Mouse (Mus musculus) gastrocnemius, adult 8-10 months (tissue): ENCODE results near the gene Gm7075. TPM values are rescaled to one million over a fixed set of nuclear protein-coding genes. Genes with fewer than 3 reads are reported as not detected.
A peak's percentile ranks its signal among the peaks of the same experiment; 100 is the strongest.
"Not testable (repeated sequence)": the region's sequence is repeated elsewhere in the genome, so short reads cannot be mapped to it uniquely, and the experiment has no call there.

ENCODE experiments used
- DNase-seq, 2 experiments: peaks; one replicate each; pipeline ENCODE4 v3.0.0; 2022; ENCODE audit warnings: low spot score in 2 of 2
- total RNA-seq, 4 experiments: library from RNA; stranded (reverse); gene quantifications; 2 replicates each; pipeline ENCODE4 v1.2.4; 2022

The Gm7075 gene
- total RNA-seq, 4 experiments from 2014 or later: not detected

GRCm38 (mm10) chr10:63422736-63422992 is 1.1 kb upstream of the Gm7075 start:
- no peak for DNase-seq

DNA sequence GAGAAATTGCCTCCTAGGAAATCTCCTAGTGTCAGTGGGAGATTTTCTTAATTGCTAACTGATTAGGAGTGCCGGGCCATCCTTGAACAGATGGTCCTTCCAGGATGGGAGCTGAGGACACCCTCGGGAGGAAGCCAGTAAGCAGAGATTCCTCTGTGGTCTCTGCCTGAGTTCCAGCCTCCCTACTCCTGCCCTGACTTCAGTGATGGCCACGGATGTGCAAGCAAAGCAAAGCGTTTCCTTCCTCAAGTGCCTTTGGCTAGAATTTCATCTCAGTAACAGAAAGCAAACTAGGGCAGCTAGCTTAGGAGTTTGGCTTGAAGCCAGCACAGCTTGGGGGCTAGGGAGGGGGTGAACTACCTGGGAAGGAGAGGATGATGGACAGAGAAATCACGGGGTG is 4.5 kb downstream of the Gm7075 start:
- DNase-seq: no peak

GRCm38 (mm10) chr10:63415850-63416249 is 5.7 kb downstream of the Gm7075 start:
- DNase-seq: no peak

- DNase-seq: no peak
Measured at GRCm38 (mm10) chr10:63415287-63415686, 6.3 kb downstream of the Gm7075 start.

DNA sequence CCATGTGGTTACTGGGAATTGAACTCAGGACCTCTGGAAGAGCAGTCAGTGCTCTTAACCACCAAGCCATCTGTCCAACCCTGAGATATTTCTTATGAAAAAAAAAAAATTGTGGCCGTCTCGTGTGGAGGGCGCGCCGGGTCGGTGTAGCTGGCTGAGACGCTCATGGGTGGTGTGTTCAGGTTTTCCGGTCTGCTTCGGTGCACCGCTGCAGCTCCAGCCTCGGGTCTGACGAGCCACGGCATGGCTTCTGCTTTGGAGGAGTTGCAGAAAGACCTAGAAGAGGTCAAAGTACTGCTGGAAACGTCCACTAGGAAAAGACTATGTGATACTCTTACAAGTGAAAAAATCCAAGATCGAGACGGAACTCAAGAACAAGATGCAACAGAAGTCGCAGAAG is 8.8 kb downstream of the Gm7075 start:
- DNase-seq: no peak

GRCm38 (mm10) chr10:63411674-63412073 is 9.9 kb downstream of the Gm7075 start:
- not testable (repeated sequence) for DNase-seq

DNA sequence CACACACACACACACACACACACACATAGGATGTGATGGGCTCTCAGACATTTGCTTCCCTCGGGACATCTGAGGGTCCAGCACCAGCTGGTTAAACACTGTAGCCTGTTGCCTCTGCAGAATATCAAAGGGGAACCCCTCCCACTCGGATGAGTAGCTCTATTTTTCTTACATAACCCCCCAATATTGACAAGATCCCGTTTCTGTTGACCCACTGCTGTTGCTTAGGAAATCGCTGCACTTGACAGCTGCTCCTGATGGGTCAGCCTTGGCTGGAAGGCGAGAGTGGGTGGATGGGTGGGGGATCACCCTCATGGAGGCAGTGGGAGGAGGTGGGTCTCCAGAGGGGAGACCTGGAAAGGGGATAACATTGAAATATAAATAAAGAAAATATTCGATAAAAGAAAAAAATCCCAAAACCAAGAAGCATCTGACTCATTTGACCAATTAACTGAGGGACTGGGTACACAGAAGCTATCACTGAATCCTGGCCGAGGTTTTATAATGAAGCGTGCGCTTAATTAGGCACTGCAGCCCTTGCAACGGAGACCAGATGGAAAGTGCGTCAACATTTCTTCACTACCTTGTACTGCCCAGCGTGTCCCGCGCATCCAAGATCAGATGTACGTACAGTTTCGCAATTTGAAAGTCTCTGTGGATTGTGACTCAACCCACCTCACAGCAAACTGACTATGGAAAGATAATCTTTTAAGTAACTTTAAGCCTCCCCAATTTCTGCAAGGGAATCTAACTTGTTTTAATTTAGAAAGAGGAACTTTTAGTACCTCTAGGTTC is 11.2 kb downstream of the Gm7075 start:
- no peak for DNase-seq

DNA sequence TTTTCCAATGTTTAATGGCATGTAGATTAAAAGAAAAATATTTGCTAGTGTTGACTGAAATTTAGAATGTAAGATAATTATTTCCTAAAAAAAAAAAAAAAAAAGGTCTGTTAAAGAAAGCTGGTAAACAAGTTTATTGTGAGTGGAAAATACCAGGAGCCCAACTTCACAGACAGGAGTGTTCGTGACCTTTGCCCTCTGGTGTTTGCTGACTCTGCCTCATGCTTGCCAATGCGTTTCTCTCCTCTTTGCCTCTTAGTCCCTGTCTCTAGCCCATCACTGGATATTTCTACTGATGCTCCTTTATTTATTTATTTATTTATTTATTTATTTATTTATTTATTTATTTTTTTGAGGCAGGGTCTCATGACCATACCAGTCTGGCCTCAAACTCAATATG is 18.0 kb downstream of the Gm7075 start:
- no peak for DNase-seq

- DNase-seq: no peak
Measured at GRCm38 (mm10) chr10:63402731-63403504, 18.7 kb downstream of the Gm7075 start.

DNA sequence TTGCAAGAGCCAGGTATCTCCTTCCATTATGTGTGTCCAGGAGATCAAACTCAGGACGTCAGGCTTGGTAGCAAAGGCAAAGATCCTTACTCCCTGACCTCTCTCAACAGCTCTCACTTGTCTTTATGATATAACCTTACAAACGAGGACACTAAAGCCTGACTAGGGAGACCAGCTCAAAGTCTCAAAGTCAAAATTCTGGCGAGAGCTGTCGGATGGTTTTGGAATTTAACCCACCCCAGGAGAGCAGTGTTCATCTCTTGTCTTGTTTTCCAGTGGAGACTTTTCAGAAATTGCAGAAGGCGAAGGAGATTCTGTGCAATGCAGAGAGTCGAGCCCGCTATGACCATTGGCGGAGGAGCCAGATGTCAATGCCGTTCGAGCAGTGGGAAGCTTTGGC is 24.6 kb downstream of the Gm7075 start:
- no peak for DNase-seq

DNA sequence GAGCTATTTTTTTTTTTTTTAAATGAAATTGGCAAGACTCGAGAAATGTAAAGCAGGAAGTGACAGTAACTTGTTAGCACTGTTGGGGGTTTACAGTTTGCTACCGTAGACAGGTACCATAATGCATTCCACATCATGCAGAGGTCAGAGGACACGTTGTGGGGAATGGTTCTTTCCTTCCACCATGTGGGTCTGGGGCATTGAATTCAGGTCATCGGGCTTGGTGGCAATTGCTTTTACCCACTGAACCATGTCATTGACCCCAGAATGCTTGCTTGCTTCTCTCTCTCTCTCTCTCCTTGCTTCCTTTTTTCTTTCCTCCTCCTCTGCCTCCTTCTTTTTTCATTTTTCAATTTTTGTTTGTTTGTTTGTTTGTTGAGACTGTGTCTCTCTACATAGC is 32.6 kb downstream of the Gm7075 start:
- no peak for DNase-seq

GRCm38 (mm10) chr10:63386991-63387390 is 34.6 kb downstream of the Gm7075 start:
- no peak for DNase-seq

- peak; percentile 59 to 68 for DNase-seq
Measured at GRCm38 (mm10) chr10:63386444-63386843, 35.1 kb downstream of the Gm7075 start.

DNA sequence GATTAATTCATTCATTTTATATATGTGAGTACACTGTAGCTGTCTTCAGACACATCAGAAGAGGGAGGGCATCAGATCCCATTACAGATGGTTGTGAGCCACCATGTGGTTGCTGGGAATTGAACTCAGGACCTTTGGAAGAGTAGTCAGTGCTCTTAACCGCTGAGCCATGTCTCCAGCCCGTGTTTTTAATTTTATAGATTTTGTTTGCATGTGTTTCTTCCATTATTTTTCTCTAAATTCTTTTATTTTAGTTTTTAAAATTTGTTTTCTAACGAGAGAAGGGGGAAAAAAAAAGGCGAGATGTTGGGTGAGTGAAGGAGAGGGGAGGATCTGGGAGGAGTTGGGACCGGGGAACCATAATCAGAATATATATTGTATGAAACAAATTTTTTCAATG is 35.7 kb downstream of the Gm7075 start:
- not testable (repeated sequence) for DNase-seq

DNA sequence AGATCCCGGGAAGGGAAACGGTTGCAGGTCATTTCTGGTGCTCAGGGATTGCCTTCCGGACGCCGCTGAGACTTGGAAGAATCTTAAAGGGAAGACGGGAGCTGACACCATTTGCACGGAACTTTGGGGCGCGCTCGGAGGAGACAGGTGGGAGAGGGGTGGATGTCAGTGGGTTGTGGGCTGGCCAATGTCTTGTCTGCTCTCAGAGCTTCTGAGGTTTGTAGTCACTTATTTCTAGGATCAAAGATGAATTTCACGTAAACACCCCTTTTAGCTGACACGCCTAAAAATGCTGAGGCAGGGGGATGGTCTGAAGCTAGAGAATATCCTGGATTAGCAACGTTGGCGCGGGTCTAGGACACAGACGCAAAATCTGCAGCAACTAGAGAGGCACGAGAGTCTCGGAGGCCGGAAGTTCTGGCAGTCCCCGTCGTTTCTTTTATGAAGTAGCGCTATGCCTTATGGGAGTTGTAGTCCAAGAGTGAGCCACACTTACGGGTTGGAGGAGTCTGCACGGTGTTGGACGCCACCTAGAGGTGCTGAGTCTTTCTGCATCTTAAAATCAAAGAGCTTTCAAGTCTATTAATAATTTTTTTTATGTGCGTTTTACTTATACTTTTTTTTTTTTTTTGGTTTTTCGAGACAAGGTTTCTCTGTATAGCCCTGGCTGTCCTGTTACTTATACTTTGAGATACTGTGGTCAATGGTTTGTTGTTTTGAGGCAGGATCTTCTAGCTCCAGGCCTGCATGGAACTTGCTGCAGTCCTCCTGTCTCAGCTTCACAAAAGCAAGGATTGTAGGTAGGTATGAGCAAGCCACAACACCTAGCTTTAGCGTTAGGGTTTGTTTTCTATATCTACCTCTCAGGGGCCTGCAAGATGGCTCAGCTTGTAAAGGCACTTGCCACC is 39.0 kb downstream of the Gm7075 start, which contains the start of gene Dnajc12:
TSS of gene Dnajc12 (plus strand) at position 72 of the 908 bp plus-strand sequence.
- DNase-seq: peak; percentile 49 to 67

GRCm38 (mm10) chr10:63381498-63382280 is 39.9 kb downstream of the Gm7075 start, which contains the start of gene Sirt1:
Sirt1 (minus strand) TSS chr10:63381704.
- DNase-seq: no peak

DNA sequence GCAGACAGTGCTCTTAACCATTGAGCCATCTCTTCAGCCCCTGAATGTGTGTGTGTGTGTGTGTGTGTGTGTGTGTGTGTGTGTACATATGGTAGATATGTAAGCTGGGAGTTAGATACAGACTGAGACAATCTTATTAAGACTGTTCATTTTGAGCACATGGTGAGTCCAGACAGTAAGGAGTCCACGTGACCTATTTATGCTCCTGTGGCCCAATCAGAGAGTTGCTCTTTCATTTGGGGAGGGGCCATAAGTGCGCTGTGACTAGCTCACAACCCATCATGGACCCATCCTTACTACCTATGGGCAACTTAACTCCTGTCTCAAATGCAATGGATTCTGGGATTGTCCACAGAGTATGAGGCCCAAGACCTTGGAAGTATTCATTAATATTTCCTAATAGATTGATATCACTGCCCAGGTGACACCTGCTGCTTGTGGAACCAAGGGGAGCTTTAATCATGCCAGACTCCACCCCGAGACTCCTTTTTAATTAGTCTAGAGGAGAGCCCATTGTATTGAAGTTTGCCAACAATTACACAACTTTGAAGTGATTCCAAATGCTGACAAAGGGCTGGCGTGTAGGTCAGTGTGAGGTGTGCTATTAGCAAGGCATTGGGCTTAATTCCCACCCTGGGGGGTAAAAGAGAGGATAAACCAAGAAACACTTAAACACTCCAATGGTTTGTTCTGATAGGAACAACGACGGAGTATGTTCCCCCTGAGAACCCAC is 42.5 kb downstream of the Gm7075 start:
- DNase-seq: no peak

DNA sequence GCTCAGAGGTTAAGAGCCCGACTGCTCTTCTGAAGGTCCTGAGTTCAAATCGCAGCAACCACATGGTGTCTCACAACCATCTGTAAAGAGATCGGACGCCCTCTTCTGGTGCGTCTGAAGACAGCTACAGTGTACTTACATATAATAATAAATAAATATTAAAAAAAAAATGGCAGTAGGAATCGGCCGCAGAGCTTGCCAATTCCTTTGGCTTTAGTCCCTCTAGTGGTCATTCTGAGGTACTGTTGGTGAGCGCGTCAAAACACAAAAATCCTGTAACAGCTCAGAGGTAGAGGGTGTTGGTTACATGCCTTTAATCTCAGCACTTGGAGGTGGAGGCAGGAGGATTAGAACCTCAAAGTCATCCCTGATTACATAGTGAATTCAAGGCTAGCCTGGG is 44.1 kb downstream of the Gm7075 start:
- DNase-seq: peak; percentile 24 to 50

DNA sequence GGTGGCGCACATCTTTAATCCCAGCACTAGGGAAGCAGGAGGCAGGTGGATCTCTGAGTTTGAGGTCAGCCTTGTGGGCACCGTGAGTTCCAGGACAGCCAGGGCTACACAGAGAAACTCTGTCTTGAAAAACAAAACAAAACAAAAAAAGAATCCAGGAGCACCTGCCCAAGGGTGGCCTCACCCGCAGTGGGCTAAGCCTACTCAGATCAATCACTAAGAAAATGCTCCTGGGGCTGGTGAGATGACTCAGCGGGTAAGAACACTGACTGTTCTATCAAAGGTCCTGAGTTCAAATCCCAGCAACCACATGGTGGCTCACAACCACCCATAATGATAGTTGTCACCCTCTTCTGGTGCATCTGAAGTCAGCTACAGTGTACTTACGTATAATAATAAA is 45.3 kb downstream of the Gm7075 start:
- no peak for DNase-seq
